Comparison of ENCODE assay signal across 8 mouse cellular contexts in the genomic region with DNA sequence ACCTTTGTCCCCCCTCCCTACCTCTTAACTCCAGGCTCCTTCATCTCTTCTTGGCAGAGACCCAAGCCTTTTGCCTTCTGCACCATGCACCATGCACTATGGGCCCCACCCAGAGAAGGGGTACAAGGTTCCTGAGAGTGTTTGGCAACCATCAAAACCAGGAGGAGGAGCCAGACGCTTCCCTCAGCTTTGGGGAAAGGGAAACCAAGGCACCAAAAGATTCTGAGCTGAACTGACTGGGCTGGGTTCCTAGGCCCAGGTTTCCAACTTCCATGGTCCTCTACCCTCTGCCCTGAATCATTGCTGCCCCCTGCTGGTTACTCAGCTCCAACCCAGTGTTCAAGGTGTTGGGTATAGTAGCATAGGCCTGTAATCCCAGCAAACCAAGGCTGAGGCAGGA. TPM values are rescaled to one million over a fixed set of nuclear protein-coding genes. Genes with fewer than 3 reads are reported as not detected.
DNase-seq lines count a peak whose midpoint lies in the region; ATAC-seq and TF ChIP-seq lines count a peak whose summit lies in the region.

No protein-coding gene starts in this region.

- no peaks in the 10 kb centered on the region for H3K9me3 ChIP-seq in G1E (replicated peaks)
- no peaks in the 10 kb centered on the region for H3K9me3 ChIP-seq in heart, postnatal 0 days (replicated peaks; ENCODE audit: control insufficient read depth, low read length)
- no peaks in the 10 kb centered on the region for H3K9me3 ChIP-seq in liver, embryonic 11.5 days (ENCODE audit: control insufficient read depth, low read length)
- H3K9me3 ChIP-seq in forebrain, embryonic 13.5 days (replicated peaks) = no peaks in the 10 kb centered on the region

- WGBS in bone marrow, adult 2 months = 27% methylated on average over 1 of the region's 1 CpGs
- WGBS in heart, postnatal 0 days = 71% methylated on average over 1 of the region's 1 CpGs
- 65% methylated on average over 1 of the region's 1 CpGs for WGBS in liver, embryonic 11.5 days
- WGBS in forebrain, embryonic 13.5 days = 63% methylated on average over 1 of the region's 1 CpGs

- no peak overlapping the region for H3K4me2 ChIP-seq in heart, postnatal 0 days (ENCODE audit: low read depth, low read length)
- no peak overlapping the region for H3K4me2 ChIP-seq in liver, embryonic 11.5 days
- H3K4me2 ChIP-seq in forebrain, embryonic 13.5 days = no peak overlapping the region

- no peak for TF ChIP-seq POLR2A in bone marrow, adult 2 months (IDR thresholded peaks at IDR 0.05; ENCODE audit: borderline replicate concordance, control insufficient read depth, low read depth, low read length)

- peak; percentile 38 to 47 for DNase-seq in layer of hippocampus, postnatal 10 days (ENCODE audit: low spot score in 2 of 2)
- DNase-seq in layer of hippocampus, postnatal 14 days (ENCODE audit: low spot score in 2 of 2) = no peak
- DNase-seq in G1E (ENCODE audit: low spot score) = peak; percentile 26
- no peak for DNase-seq in heart, postnatal 0 days (ENCODE audit: low spot score)
- DNase-seq in liver, embryonic 11.5 days (ENCODE audit: low spot score) = no peak
- DNase-seq in ovary, postnatal 36 days (ENCODE audit: low spot score) = peak; percentile 60

- no peak for TF ChIP-seq EP300 in heart, postnatal 0 days (IDR thresholded peaks at IDR 0.05; ENCODE audit: low read depth)

- H3K36me3 ChIP-seq in G1E (replicated peaks) = peaks cover 41% of the 10 kb centered on the region
- peaks cover 9% of the 10 kb centered on the region for H3K36me3 ChIP-seq in heart, postnatal 0 days (replicated peaks; ENCODE audit: control insufficient read depth, insufficient read depth, low read length)
- peaks cover 5% of the 10 kb centered on the region; the same call in 1 of the 2 replicates for H3K36me3 ChIP-seq in liver, embryonic 11.5 days (ENCODE audit: control insufficient read depth, insufficient read depth, low read length)
- peaks cover 26% of the 10 kb centered on the region for H3K36me3 ChIP-seq in forebrain, embryonic 13.5 days (ENCODE audit: poor library complexity, severe bottlenecking)

- no peak overlapping the region for H3K27ac ChIP-seq in bone marrow, adult 2 months (ENCODE audit: control insufficient read depth, insufficient read depth, low read depth, low read length, poor library complexity)
- no peak overlapping the region for H3K27ac ChIP-seq in heart, postnatal 0 days (ENCODE audit: low read depth)
- H3K27ac ChIP-seq in liver, embryonic 11.5 days (ENCODE audit: low read depth, low read length) = no peak overlapping the region
- H3K27ac ChIP-seq in forebrain, embryonic 13.5 days = no peak overlapping the region

- peak; percentile 38; the same call in 1 of the 2 replicates for ATAC-seq in G1E (ENCODE audit: extremely low read depth, insufficient number of reproducible peaks, low FRiP score, poor library complexity, severe bottlenecking)
- ATAC-seq in heart, postnatal 0 days (ENCODE audit: insufficient read depth, low read depth) = no peak
- peak; percentile 62 for ATAC-seq in liver, embryonic 11.5 days (replicated peaks; ENCODE audit: low FRiP score)
- ATAC-seq in forebrain, embryonic 13.5 days = no peak

- TF ChIP-seq CTCF in G1E (IDR thresholded peaks at IDR 0.05; ENCODE audit: low read depth, low read length) = peak; percentile 58
- TF ChIP-seq CTCF in bone marrow, adult 2 months (IDR thresholded peaks at IDR 0.05; ENCODE audit: control insufficient read depth, insufficient read depth, low read length) = peak; percentile 93
- TF ChIP-seq CTCF in heart, postnatal 0 days (IDR thresholded peaks at IDR 0.05; ENCODE audit: low read depth) = peak; percentile 71

- no peak overlapping the region for H3K9ac ChIP-seq in heart, postnatal 0 days (replicated peaks; ENCODE audit: low read depth, low read length)
- no peak overlapping the region for H3K9ac ChIP-seq in liver, embryonic 11.5 days (ENCODE audit: low read depth, low read length)
- H3K9ac ChIP-seq in forebrain, embryonic 13.5 days = no peak overlapping the region

- H3K4me1 ChIP-seq in G1E (ENCODE audit: insufficient read depth, low read depth, low read length) = peaks cover 44% of the 10 kb centered on the region
- H3K4me1 ChIP-seq in bone marrow, adult 2 months (ENCODE audit: control insufficient read depth, insufficient read depth, low read length) = peaks cover 4% of the 10 kb centered on the region; the same call in 1 of the 2 replicates
- H3K4me1 ChIP-seq in heart, postnatal 0 days (ENCODE audit: control insufficient read depth, insufficient read depth) = peaks cover 21% of the 10 kb centered on the region; the same call in 1 of the 2 replicates
- peaks cover 10% of the 10 kb centered on the region for H3K4me1 ChIP-seq in liver, embryonic 11.5 days (replicated peaks; ENCODE audit: control insufficient read depth, insufficient read depth, low read length)
- H3K4me1 ChIP-seq in forebrain, embryonic 13.5 days = no peaks in the 10 kb centered on the region

- no peak overlapping the region for H3K4me3 ChIP-seq in G1E (ENCODE audit: low read depth, low read length)
- H3K4me3 ChIP-seq in bone marrow, adult 2 months (replicated peaks; ENCODE audit: control insufficient read depth, low read depth, low read length) = no peak overlapping the region
- no peak overlapping the region for H3K4me3 ChIP-seq in heart, postnatal 0 days (ENCODE audit: low read depth, low read length)
- H3K4me3 ChIP-seq in liver, embryonic 11.5 days (ENCODE audit: low read depth, low read length) = no peak overlapping the region
- H3K4me3 ChIP-seq in forebrain, embryonic 13.5 days = no peak overlapping the region

- H3K27me3 ChIP-seq in G1E (ENCODE audit: insufficient read depth, low read length) = peaks cover 15% of the 10 kb centered on the region
- no peaks in the 10 kb centered on the region for H3K27me3 ChIP-seq in heart, postnatal 0 days (ENCODE audit: control insufficient read depth, insufficient read depth, low read length)
- no peaks in the 10 kb centered on the region; the same call in 1 of the 2 replicates for H3K27me3 ChIP-seq in liver, embryonic 11.5 days (replicated peaks; ENCODE audit: control insufficient read depth, insufficient read depth, low read length)
- H3K27me3 ChIP-seq in forebrain, embryonic 13.5 days = no peaks in the 10 kb centered on the region

RNA-seq across cellular contexts. Expression of a gene that starts 4.3 kb away (rescaled TPM):
- total RNA-seq in layer of hippocampus, postnatal 10 days (2021) = not detected
- total RNA-seq in layer of hippocampus, postnatal 14 days (2021) = under 1 TPM in 1 of 2 experiments, not detected in 1; 0.28 TPM
- total RNA-seq in G1E (2014; fragmentation: Nextera tagmentation) (1.6 TPM in 1 of 2 replicates, not detected in the other), G1E (2017) (0.05 TPM in 1 of 2 replicates, not detected in the other)
- polyA plus RNA-seq in G1E (2012) = 0.08 and 0.13 TPM in 2 replicates
- polyA plus RNA-seq in bone marrow, adult 2 months (2011; ENCODE audit: insufficient read depth, insufficient read length, low replicate concordance, missing spikeins) = 14.6 and 31.1 TPM in 2 replicates
- total RNA-seq in heart, postnatal 0 days (2014; rRNA removed; ENCODE audit: low replicate concordance) = 10.2 and 19.3 TPM in 2 replicates
- polyA plus RNA-seq in heart, postnatal 0 days (2015; fragmentation: Nextera tagmentation; extraction: Ambion mirVana) = 7.9 and 9.1 TPM in 2 replicates
- 2.5 and 2.8 TPM in 2 replicates for polyA plus RNA-seq in liver, embryonic 11.5 days (2014; fragmentation: Nextera tagmentation; extraction: Ambion mirVana)
- polyA plus RNA-seq in forebrain, embryonic 13.5 days (2015; fragmentation: Nextera tagmentation; extraction: Ambion mirVana) = 0.13 and 0.31 TPM in 2 replicates

RNA-seq across cellular contexts. Expression of a gene that starts 16.1 kb away (rescaled TPM):
- 10 to 100 TPM; 38.5 to 44.0 TPM for total RNA-seq in layer of hippocampus, postnatal 10 days (2021)
- 10 to 100 TPM; 40.9 to 42.2 TPM for total RNA-seq in layer of hippocampus, postnatal 14 days (2021)
- total RNA-seq in G1E (2014; fragmentation: Nextera tagmentation) = 21.4 and 39.8 TPM in 2 replicates
- total RNA-seq in G1E (2017) = 19.7 and 20.7 TPM in 2 replicates
- polyA plus RNA-seq in G1E (2012) = 33.1 and 33.9 TPM in 2 replicates
- 14.0 and 26.1 TPM in 2 replicates for polyA plus RNA-seq in bone marrow, adult 2 months (2011; ENCODE audit: insufficient read depth, insufficient read length, low replicate concordance, missing spikeins)
- total RNA-seq in heart, postnatal 0 days (2014; rRNA removed; ENCODE audit: low replicate concordance) = 37.1 and 60.3 TPM in 2 replicates
- 21.7 and 24.5 TPM in 2 replicates for polyA plus RNA-seq in heart, postnatal 0 days (2015; fragmentation: Nextera tagmentation; extraction: Ambion mirVana)
- 28.7 and 29.2 TPM in 2 replicates for polyA plus RNA-seq in liver, embryonic 11.5 days (2014; fragmentation: Nextera tagmentation; extraction: Ambion mirVana)
- polyA plus RNA-seq in forebrain, embryonic 13.5 days (2015; fragmentation: Nextera tagmentation; extraction: Ambion mirVana) = 25.8 and 28.9 TPM in 2 replicates

RNA-seq across cellular contexts. Expression of a gene that starts 17.1 kb away (rescaled TPM):
- total RNA-seq in layer of hippocampus, postnatal 10 days (2021) = 10 to 100 TPM; 78.6 to 84.6 TPM
- total RNA-seq in layer of hippocampus, postnatal 14 days (2021) = 10 to 100 TPM; 71.4 to 76.1 TPM
- total RNA-seq in G1E (2014; fragmentation: Nextera tagmentation) (88.7 and 113 TPM in 2 replicates), G1E (2017) (35.5 and 43.4 TPM in 2 replicates)
- 247 and 287 TPM in 2 replicates for polyA plus RNA-seq in G1E (2012)
- 70.2 and 134 TPM in 2 replicates for polyA plus RNA-seq in bone marrow, adult 2 months (2011; ENCODE audit: insufficient read depth, insufficient read length, low replicate concordance, missing spikeins)
- 39.7 and 45.6 TPM in 2 replicates for total RNA-seq in heart, postnatal 0 days (2014; rRNA removed; ENCODE audit: low replicate concordance)
- 77.0 and 78.0 TPM in 2 replicates for polyA plus RNA-seq in heart, postnatal 0 days (2015; fragmentation: Nextera tagmentation; extraction: Ambion mirVana)
- 93.8 and 97.2 TPM in 2 replicates for polyA plus RNA-seq in liver, embryonic 11.5 days (2014; fragmentation: Nextera tagmentation; extraction: Ambion mirVana)
- polyA plus RNA-seq in forebrain, embryonic 13.5 days (2015; fragmentation: Nextera tagmentation; extraction: Ambion mirVana) = 110 and 113 TPM in 2 replicates

RNA-seq across cellular contexts. Expression of a gene that starts 17.6 kb away (rescaled TPM):
- total RNA-seq in layer of hippocampus, postnatal 10 days (2021) = 100 to 1,000 TPM; 196 to 209 TPM
- total RNA-seq in layer of hippocampus, postnatal 14 days (2021) = 100 to 1,000 TPM; 207 to 216 TPM
- total RNA-seq in G1E (2014; fragmentation: Nextera tagmentation) (143 and 157 TPM in 2 replicates), G1E (2017) (152 and 170 TPM in 2 replicates)
- polyA plus RNA-seq in G1E (2012) = 439 and 593 TPM in 2 replicates
- polyA plus RNA-seq in bone marrow, adult 2 months (2011; ENCODE audit: insufficient read depth, insufficient read length, low replicate concordance, missing spikeins) = 179 and 211 TPM in 2 replicates
- 143 and 175 TPM in 2 replicates for total RNA-seq in heart, postnatal 0 days (2014; rRNA removed; ENCODE audit: low replicate concordance)
- polyA plus RNA-seq in heart, postnatal 0 days (2015; fragmentation: Nextera tagmentation; extraction: Ambion mirVana) = 245 and 249 TPM in 2 replicates
- polyA plus RNA-seq in liver, embryonic 11.5 days (2014; fragmentation: Nextera tagmentation; extraction: Ambion mirVana) = 241 and 251 TPM in 2 replicates
- polyA plus RNA-seq in forebrain, embryonic 13.5 days (2015; fragmentation: Nextera tagmentation; extraction: Ambion mirVana) = 350 and 357 TPM in 2 replicates

RNA-seq across cellular contexts. Expression of a gene that starts 55.5 kb away (rescaled TPM):
- total RNA-seq in layer of hippocampus, postnatal 10 days (2021) = 100 to 1,000 TPM; 253 to 268 TPM
- 100 to 1,000 TPM; 285 to 318 TPM for total RNA-seq in layer of hippocampus, postnatal 14 days (2021)
- total RNA-seq in G1E (2014; fragmentation: Nextera tagmentation) = not detected in 2 replicates
- total RNA-seq in G1E (2017) = 0.06 and 0.11 TPM in 2 replicates
- polyA plus RNA-seq in G1E (2012) = 0.56 and 0.59 TPM in 2 replicates
- not detected in 2 replicates for polyA plus RNA-seq in bone marrow, adult 2 months (2011; ENCODE audit: insufficient read depth, insufficient read length, low replicate concordance, missing spikeins)
- total RNA-seq in heart, postnatal 0 days (2014; rRNA removed; ENCODE audit: low replicate concordance) = not detected in 2 replicates
- 0.05 TPM in 1 of 2 replicates, not detected in the other for polyA plus RNA-seq in heart, postnatal 0 days (2015; fragmentation: Nextera tagmentation; extraction: Ambion mirVana)
- polyA plus RNA-seq in liver, embryonic 11.5 days (2014; fragmentation: Nextera tagmentation; extraction: Ambion mirVana) = 0.07 TPM in 1 of 2 replicates, not detected in the other
- polyA plus RNA-seq in forebrain, embryonic 13.5 days (2015; fragmentation: Nextera tagmentation; extraction: Ambion mirVana) = 0.89 and 1.0 TPM in 2 replicates

Comparison
In these comparisons a context has a peak if more than half of its experiments do, and no peak if none do; other contexts are left out.
1. DNase-seq: peak in layer of hippocampus, postnatal 10 days (2 of 2), G1E (single experiment) and ovary, postnatal 36 days (single experiment); none in layer of hippocampus, postnatal 14 days (0 of 2), heart, postnatal 0 days (single experiment) and liver, embryonic 11.5 days (single experiment).
2. ATAC-seq: peak in G1E (single experiment) and liver, embryonic 11.5 days (single experiment); none in heart, postnatal 0 days (single experiment) and forebrain, embryonic 13.5 days (single experiment).
3. Peak in every context shown above with its lines, with median percentiles within 50 percentile points of each other: CTCF ChIP-seq.